ENCODE assay signal across 11 mouse cellular contexts in the genomic region with DNA sequence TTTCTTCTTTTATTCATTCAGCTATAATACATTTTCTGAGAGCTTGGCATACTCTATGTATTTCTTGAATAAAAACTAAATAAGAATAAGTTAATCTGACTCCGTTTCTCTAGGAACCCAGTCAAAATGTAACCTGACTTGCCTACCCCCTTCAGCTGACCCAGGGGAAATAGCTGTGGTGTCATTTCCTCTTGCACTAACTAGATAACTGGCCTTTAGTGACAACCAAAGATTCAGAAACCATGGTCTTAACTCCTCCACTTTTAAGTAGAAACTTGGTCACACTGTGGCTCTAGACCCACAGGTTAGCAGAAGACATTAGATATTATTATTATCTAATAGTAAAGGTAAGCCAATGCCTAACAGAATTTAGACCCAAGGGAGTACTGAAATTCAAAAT. TPM values are rescaled to one million over a fixed set of nuclear protein-coding genes. Genes with fewer than 3 reads are reported as not detected.
DNase-seq lines count a peak whose midpoint lies in the region; ATAC-seq and TF ChIP-seq lines count a peak whose summit lies in the region.
"Had no signal": no experiment of that assay in that cellular context is flagged by ENCODE, and none has a peak within 500 bp of the region (broad histone marks: within the 10 kb centered on the region; RNA-seq: fewer than 3 reads in every experiment).

No protein-coding gene starts in this region.

- no peak for TF ChIP-seq CTCF in heart, postnatal 0 days (IDR thresholded peaks at IDR 0.05; ENCODE audit: low read depth)
- TF ChIP-seq CTCF in stomach, postnatal 0 days (IDR thresholded peaks at IDR 0.05; ENCODE audit: low read depth): no peak
- no peak for TF ChIP-seq CTCF in intestine, postnatal 0 days (IDR thresholded peaks at IDR 0.05; ENCODE audit: low read depth)

- H3K9me3 ChIP-seq in heart, postnatal 0 days (replicated peaks; ENCODE audit: control insufficient read depth, low read length): 0 out of 2 replicates have a peak, but pooled peaks cover 5% of the 10 kb centered on the region
- no peaks in the 10 kb centered on the region; the same call in 1 of the 2 replicates for H3K9me3 ChIP-seq in stomach, embryonic 14.5 days (ENCODE audit: control insufficient read depth, low read depth, low read length)
- no peaks in the 10 kb centered on the region for H3K9me3 ChIP-seq in stomach, postnatal 0 days (ENCODE audit: control insufficient read depth, low read length)
- no peaks in the 10 kb centered on the region for H3K9me3 ChIP-seq in intestine, postnatal 0 days (ENCODE audit: control insufficient read depth)
- H3K9me3 ChIP-seq in hindbrain, embryonic 11.5 days (ENCODE audit: control insufficient read depth, low read length): no peaks in the 10 kb centered on the region
- H3K9me3 ChIP-seq: midbrain, embryonic 13.5 days had no signal

- no peak for TF ChIP-seq EP300 in heart, postnatal 0 days (IDR thresholded peaks at IDR 0.05; ENCODE audit: low read depth)
- TF ChIP-seq EP300 in stomach, postnatal 0 days (optimal IDR thresholded peaks at IDR 0.05): no peak

- no peaks in the 10 kb centered on the region for H3K36me3 ChIP-seq in heart, postnatal 0 days (replicated peaks; ENCODE audit: control insufficient read depth, insufficient read depth, low read length)
- no peaks in the 10 kb centered on the region for H3K36me3 ChIP-seq in stomach, embryonic 14.5 days (ENCODE audit: control insufficient read depth, insufficient read depth, low read length)
- no peaks in the 10 kb centered on the region for H3K36me3 ChIP-seq in stomach, postnatal 0 days (ENCODE audit: control insufficient read depth, insufficient read depth, low read length)
- H3K36me3 ChIP-seq in intestine, postnatal 0 days (ENCODE audit: control insufficient read depth, insufficient read depth): no peaks in the 10 kb centered on the region
- H3K36me3 ChIP-seq in hindbrain, embryonic 11.5 days (ENCODE audit: control insufficient read depth, insufficient read depth, low read length): no peaks in the 10 kb centered on the region
- H3K36me3 ChIP-seq: midbrain, embryonic 13.5 days had no signal

- ATAC-seq in heart, postnatal 0 days (ENCODE audit: insufficient read depth, low read depth): no peak
- ATAC-seq in stomach, embryonic 14.5 days (ENCODE audit: insufficient number of reproducible peaks, insufficient read depth, low FRiP score, low read depth): no peak
- ATAC-seq in stomach, postnatal 0 days (ENCODE audit: low FRiP score, low TSS enrichment): no peak
- no peak for ATAC-seq in intestine, postnatal 0 days
- no peak for ATAC-seq in hindbrain, embryonic 11.5 days (ENCODE audit: low FRiP score)
- ATAC-seq: hindbrain, postnatal 0 days; midbrain, embryonic 13.5 days had no signal

- intact Hi-C loops in heart, postnatal 14 days (cut with DNase I): no loop called here

- peaks cover 19% of the 10 kb centered on the region for H3K4me1 ChIP-seq in heart, postnatal 0 days (ENCODE audit: control insufficient read depth, insufficient read depth)
- peaks cover 20% of the 10 kb centered on the region for H3K4me1 ChIP-seq in stomach, embryonic 14.5 days (ENCODE audit: control insufficient read depth, insufficient read depth, low read length)
- peaks cover 3% of the 10 kb centered on the region; the same call in 1 of the 2 replicates for H3K4me1 ChIP-seq in stomach, postnatal 0 days (replicated peaks; ENCODE audit: control insufficient read depth, insufficient read depth)
- H3K4me1 ChIP-seq in intestine, postnatal 0 days (replicated peaks; ENCODE audit: control insufficient read depth, insufficient read depth, low read length): peaks cover 14% of the 10 kb centered on the region
- H3K4me1 ChIP-seq in hindbrain, embryonic 11.5 days (replicated peaks; ENCODE audit: control insufficient read depth, insufficient read depth, low read length): peaks cover 4% of the 10 kb centered on the region

- H3K27ac ChIP-seq in heart, postnatal 0 days (ENCODE audit: low read depth): peak overlapping the region; percentile 80; the same call in 1 of the 2 replicates
- peak overlapping the region; percentile 86; the same call in 1 of the 2 replicates for H3K27ac ChIP-seq in stomach, embryonic 14.5 days (ENCODE audit: low read length)
- no peak overlapping the region; the same call in 1 of the 2 replicates for H3K27ac ChIP-seq in stomach, postnatal 0 days (replicated peaks)
- peak overlapping the region; percentile 69 for H3K27ac ChIP-seq in intestine, postnatal 0 days (ENCODE audit: low read depth, low read length)
- H3K27ac ChIP-seq in hindbrain, embryonic 11.5 days (ENCODE audit: low read depth, low read length): no peak overlapping the region
- H3K27ac ChIP-seq: hindbrain, postnatal 0 days; midbrain, embryonic 13.5 days had no signal

- H3K4me3 ChIP-seq in heart, postnatal 0 days (ENCODE audit: low read depth, low read length): no peak overlapping the region
- no peak overlapping the region for H3K4me3 ChIP-seq in stomach, embryonic 14.5 days (ENCODE audit: low read depth, low read length)
- no peak overlapping the region for H3K4me3 ChIP-seq in stomach, postnatal 0 days (ENCODE audit: low read depth, low read length)
- no peak overlapping the region for H3K4me3 ChIP-seq in intestine, postnatal 0 days (ENCODE audit: low read depth, low read length)
- H3K4me3 ChIP-seq in hindbrain, embryonic 11.5 days (ENCODE audit: low read depth, low read length): no peak overlapping the region
- H3K4me3 ChIP-seq: midbrain, embryonic 13.5 days had no signal

- no peak overlapping the region for H3K9ac ChIP-seq in heart, postnatal 0 days (replicated peaks; ENCODE audit: low read depth, low read length)
- H3K9ac ChIP-seq in stomach, embryonic 14.5 days (replicated peaks; ENCODE audit: low read depth, low read length): no peak overlapping the region
- no peak overlapping the region for H3K9ac ChIP-seq in stomach, postnatal 0 days (ENCODE audit: low read length)
- no peak overlapping the region for H3K9ac ChIP-seq in intestine, postnatal 0 days (ENCODE audit: low read depth, low read length)
- H3K9ac ChIP-seq in hindbrain, embryonic 11.5 days (ENCODE audit: low read depth, low read length): no peak overlapping the region
- H3K9ac ChIP-seq: midbrain, embryonic 13.5 days had no signal

- no peak overlapping the region for H3K4me2 ChIP-seq in heart, postnatal 0 days (ENCODE audit: low read depth, low read length)
- no peak overlapping the region for H3K4me2 ChIP-seq in stomach, embryonic 14.5 days (replicated peaks; ENCODE audit: low read depth, low read length)
- H3K4me2 ChIP-seq in stomach, postnatal 0 days (replicated peaks; ENCODE audit: low read depth): no peak overlapping the region
- H3K4me2 ChIP-seq in intestine, postnatal 0 days (replicated peaks; ENCODE audit: low read depth): no peak overlapping the region
- no peak overlapping the region for H3K4me2 ChIP-seq in hindbrain, embryonic 11.5 days (replicated peaks; ENCODE audit: low read depth, low read length)
- H3K4me2 ChIP-seq: midbrain, embryonic 13.5 days had no signal

- 71% methylated on average over 1 of the region's 1 CpGs for WGBS in heart, postnatal 0 days
- WGBS in stomach, embryonic 14.5 days: 64% methylated on average over 1 of the region's 1 CpGs
- WGBS in stomach, postnatal 0 days: 61% methylated on average over 1 of the region's 1 CpGs
- 67% methylated on average over 1 of the region's 1 CpGs for WGBS in intestine, postnatal 0 days
- 73% methylated on average over 1 of the region's 1 CpGs for WGBS in hindbrain, embryonic 11.5 days

- H3K27me3 ChIP-seq in heart, postnatal 0 days (ENCODE audit: control insufficient read depth, insufficient read depth, low read length): no peaks in the 10 kb centered on the region
- H3K27me3 ChIP-seq in stomach, embryonic 14.5 days (ENCODE audit: control insufficient read depth, insufficient read depth, low read length): no peaks in the 10 kb centered on the region
- H3K27me3 ChIP-seq in stomach, postnatal 0 days (ENCODE audit: control insufficient read depth, insufficient read depth, low read length): no peaks in the 10 kb centered on the region
- no peaks in the 10 kb centered on the region for H3K27me3 ChIP-seq in intestine, postnatal 0 days (replicated peaks; ENCODE audit: control insufficient read depth, insufficient read depth, low read length)
- H3K27me3 ChIP-seq in hindbrain, embryonic 11.5 days (ENCODE audit: control insufficient read depth, insufficient read depth, low read length): no peaks in the 10 kb centered on the region
- H3K27me3 ChIP-seq: midbrain, embryonic 13.5 days had no signal

- no peak for DNase-seq in heart, postnatal 0 days (ENCODE audit: low spot score)
- DNase-seq in heart, postnatal 14 days: no peak
- no peak for DNase-seq in stomach, postnatal 0 days (ENCODE audit: low spot score)
- DNase-seq in hindbrain, embryonic 11.5 days (ENCODE audit: low spot score): no peak
- no peak for DNase-seq in frontal cortex, postnatal 10 days (ENCODE audit: low spot score in 2 of 2)
- DNase-seq: adrenal gland, postnatal 14 days; cerebellum, postnatal 25 days had no signal

RNA-seq across cellular contexts. Expression of gene Gmpr, which starts 53.2 kb away (rescaled TPM):
- 195 TPM in 2 replicates for total RNA-seq in heart, postnatal 0 days (2014; rRNA removed; ENCODE audit: low replicate concordance)
- 282 and 284 TPM in 2 replicates for polyA plus RNA-seq in heart, postnatal 0 days (2015; fragmentation: Nextera tagmentation; extraction: Ambion mirVana)
- 100 to 1,000 TPM; 166 to 175 TPM for total RNA-seq in heart, postnatal 14 days (2021)
- 34.6 and 35.4 TPM in 2 replicates for polyA plus RNA-seq in stomach, embryonic 14.5 days (2014; fragmentation: Nextera tagmentation; extraction: Ambion mirVana)
- polyA plus RNA-seq in stomach, postnatal 0 days (2015; fragmentation: Nextera tagmentation; extraction: Ambion mirVana): 38.7 and 40.3 TPM in 2 replicates
- polyA plus RNA-seq in intestine, postnatal 0 days (2015; fragmentation: Nextera tagmentation; extraction: Ambion mirVana): 20.5 and 22.5 TPM in 2 replicates
- polyA plus RNA-seq in hindbrain, embryonic 11.5 days (2014; fragmentation: Nextera tagmentation; extraction: Ambion mirVana): 26.8 and 28.8 TPM in 2 replicates

Comparison
In these comparisons a context has a peak if more than half of its experiments do, and no peak if none do; other contexts are left out.
1. H3K27ac ChIP-seq: peak in heart, postnatal 0 days (single experiment), stomach, embryonic 14.5 days (single experiment) and intestine, postnatal 0 days (single experiment); none in stomach, postnatal 0 days (single experiment) and hindbrain, embryonic 11.5 days (single experiment).